Mouse (Mus musculus) monocyte, adult 2 months (primary cell): Measurements from ENCODE around the gene Hdac4.

Source experiments
- DNase-seq, 2 experiments: peaks; one replicate each; pipeline ENCODE4 v3.0.0; 2022; ENCODE audit warnings: low spot score in 2 of 2, low read depth in 1 of 2

The Hdac4 gene

DNA sequence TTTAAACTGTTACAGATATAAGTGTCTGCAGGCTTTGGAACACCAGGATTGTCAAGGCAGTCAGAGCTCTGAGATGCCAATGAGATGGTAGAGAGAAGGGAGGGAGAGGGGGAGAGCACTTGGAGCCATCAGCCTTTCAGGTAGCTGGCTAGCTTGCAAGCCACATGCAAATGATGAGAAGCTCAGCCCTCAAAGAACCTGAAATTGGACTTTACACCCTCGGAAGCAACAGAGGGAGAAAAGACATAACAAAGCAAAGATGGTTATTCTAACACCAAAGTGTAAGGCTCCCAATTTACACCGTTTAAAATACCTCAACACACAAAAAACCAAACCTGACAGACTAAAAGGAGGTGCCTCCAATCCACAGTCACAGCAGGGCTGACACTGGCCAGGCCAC is 63.3 kb downstream of the Hdac4 start:
- DNase-seq: no peak

DNA sequence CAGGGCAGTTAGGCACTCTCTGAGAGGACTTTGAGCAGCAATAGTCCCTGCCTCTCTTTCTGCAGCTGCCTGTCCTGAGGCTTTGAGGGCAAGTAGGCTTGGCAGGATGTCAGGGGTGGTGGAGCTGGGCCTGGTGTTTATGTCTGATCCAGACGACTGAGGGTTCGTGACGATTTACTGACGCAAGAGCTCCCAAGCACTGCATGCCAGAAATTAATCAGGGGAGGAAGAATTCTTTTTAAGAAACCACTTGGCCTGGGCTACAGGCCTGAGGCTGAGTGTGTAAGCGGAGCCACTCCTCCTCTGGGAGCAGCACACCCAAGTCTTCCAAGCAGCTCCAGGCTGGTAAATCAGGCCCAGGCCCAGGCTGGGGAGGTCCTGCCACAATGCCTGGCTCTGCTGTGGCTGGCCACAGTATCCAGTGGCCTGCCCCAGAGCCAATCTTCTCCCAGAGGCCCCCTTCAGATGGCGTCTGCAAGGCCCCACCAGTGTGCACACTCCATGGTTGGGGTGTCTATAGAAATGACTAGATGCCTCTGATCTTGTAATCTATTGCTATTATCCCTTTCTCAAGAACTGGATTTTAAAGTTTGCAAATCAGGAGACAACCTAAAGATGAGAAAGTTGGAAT is 64.9 kb downstream of the Hdac4 start:
- no peak for DNase-seq

DNA sequence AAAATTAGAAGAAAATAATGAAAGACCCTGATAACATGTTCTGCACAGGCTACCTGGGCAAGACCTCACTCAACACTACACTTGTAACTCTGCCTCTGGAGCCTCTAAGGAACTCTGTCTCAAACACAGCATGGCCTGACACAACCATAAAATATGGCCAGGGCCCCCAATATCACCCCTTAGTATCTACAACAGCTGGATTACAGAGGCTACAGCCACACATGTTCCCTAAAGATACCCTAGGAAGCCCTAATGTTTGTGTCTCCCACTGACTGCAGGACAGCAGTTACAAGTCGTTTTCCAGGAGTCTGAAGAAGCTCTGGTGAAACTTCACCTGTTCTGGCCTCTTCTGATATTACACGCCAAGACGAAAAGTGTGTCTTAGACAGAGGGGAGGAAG is 65.7 kb downstream of the Hdac4 start:
- DNase-seq: no peak

DNA sequence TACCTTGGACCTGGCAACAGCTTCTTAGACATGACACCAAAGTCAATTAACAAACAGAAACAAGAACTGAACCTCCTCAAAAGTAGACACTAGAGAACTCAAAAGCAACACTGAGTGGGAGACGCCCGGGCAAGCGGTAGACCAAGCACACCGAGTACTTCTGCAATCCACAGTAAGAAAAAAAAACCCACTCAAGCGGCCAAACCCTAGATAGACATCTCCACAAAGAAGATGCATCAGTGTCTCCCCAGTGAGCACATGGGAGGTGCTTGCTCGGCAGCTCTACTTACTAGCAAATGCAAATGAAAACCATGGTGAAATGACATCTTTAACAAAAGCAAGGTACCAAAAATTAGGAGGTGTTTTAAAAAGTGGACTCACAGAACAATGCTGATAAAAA is 67.7 kb downstream of the Hdac4 start:
- DNase-seq: no peak

DNA sequence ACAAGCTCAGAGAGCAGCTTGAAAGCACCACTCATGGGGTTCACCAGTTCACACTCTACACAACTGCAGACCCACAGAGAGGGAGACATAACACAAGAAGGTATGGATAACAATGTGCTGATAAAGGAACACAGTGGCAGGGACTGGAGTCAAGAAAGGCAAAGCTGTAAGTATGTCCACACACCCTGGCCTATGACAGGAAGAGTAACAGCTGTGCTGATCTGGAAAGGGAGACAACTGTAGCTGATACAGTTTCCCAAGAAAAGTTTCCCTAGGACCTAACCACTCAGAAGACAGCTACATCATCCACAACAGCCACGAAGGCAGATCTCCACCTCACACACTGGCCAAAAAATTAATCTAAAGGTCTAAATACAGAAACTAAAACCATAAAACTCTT is 68.1 kb downstream of the Hdac4 start:
- no peak for DNase-seq

DNA sequence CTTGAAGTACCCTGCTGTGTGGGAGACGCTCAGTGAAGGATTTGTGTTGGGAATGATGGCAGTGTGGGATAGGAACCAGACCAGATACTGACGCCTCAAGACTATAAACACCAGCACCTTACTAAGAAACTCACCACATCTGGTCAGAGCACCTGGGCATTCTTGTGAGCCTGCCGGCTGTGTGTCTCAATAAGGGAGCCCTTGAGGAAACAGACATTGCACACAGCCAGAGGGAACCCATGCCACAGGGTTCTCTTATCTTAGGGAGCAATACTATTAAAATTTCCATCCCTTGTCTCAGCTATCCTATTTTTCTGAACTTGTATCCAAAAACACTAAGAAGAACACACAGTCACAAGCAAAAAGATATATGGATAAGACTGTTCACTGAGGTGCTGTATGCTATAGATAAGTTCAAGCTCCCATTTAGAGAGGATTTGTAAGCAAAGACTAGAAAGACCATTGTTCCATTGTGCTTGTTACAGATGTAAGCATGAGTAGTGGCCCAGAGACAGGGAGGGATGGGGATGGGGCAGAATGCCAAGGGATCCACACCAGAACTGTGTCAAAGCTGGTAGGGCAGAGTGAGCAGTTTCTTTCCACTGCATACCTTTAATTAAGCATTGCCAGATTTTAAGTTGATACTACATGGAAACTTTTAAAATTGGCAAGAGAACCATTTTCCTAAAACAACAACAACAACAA is 70.8 kb downstream of the Hdac4 start:
- no peak for DNase-seq

DNA sequence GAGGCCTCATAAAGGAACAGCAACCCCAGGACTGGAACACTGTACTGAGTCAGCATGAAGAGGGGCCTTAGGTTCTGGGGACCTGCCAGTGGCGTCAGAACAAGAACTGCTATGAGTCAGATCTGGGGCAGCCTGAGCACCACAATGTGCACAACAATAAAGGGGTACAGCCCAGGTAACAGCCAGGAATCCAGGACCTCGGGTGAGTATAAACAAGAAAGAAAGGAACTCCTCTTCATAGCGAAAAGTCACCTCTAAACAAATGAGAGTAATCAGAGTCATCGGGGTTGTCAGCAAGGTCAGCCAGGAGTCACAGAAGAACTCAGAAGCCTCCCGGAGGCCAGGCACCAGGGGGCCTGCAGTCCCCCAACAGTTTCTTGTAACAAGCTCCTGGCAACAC is 76.2 kb downstream of the Hdac4 start:
- DNase-seq: no peak

DNA sequence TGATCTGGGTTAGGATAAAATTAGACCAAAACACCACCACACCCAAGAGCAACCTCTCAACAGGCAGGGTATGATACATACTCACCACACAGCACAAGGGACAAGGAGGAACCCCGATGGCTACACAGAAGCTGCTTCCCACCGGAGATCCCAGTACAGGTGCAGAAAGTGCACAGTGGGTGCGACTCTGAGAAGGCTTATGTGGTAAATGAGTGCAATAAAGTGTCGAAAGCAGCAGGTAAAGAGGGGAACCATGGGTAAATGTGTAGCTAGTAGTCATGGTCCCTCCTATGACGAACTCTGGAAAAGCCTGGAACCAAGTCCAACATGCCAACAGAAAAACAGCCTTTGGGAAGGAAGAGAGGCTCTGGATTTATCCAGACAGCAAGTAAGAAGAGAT is 77.9 kb downstream of the Hdac4 start:
- no peak for DNase-seq

DNA sequence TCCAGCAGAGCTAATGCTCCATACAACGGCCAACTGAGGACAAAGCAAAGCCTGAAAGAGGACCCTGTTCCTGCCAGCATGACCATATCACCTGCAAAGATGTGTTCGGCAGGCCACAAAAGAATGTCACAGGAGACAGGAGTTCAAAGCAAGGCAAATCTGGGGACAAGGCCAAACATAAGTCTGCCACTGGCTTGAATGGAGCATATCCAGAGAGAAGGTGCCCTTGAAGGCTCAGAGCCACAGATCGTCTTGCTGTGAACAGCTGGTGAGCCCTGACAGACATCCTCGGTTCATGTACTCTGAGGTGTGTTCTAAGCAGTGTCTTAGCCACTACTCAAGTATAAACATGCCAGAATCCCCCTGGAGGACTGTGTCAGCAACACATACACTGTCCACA is 79.3 kb downstream of the Hdac4 start:
- DNase-seq: no peak

DNA sequence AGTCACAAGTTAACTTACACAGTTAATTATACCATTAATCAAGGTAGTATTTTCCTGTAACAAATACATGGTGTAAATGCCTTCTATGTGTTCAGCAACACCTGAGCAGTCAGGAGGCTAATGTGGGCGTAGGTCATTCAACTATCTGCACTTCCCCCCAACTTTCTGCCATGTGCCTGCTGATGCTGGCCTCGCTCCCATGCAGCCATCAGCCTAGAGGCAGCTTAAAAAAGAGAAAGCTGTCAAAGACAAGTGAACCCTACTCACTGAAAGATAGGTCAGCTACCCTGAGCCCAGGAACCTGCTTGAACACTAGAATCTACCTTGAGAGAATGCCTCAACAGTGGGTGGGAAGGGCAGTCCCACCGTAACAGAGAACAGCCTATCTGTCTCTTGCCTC is 81.4 kb downstream of the Hdac4 start:
- DNase-seq: no peak

DNA sequence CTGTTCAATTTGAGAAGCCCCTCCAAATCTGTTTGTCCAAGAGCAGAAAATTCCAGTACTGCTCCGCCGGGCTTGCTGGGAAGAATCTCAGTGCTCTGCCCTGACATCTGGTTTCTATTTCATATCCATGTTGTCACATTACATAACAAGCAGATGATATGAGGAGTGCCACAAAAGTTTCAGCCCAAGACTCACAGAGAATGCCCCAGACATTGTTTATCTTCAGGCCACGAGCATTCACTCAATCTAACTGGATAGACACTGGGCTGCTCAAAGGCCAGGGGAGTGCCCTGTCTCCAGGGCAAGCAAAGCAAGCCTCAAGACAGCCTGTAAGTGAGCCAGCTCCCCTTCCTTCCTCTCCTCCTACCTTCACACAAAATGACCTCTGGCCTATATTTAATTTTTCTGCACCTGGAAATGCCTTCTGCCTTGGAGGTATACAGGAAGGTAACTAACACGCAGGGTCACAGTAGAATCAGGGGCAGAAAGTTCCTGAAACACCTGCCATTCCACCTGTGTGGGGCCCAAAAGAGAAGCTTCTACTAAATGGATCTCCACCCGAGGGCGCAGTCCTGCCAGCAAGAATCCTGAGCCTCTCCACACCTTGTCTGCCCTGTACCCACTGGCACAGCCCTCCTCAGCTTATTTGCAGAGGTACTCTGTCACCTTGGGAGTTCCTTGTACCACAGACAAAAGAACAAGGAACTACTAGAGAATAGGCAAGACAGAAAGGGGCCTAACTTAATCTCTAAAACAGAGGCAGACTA is 82.1 kb downstream of the Hdac4 start:
- DNase-seq: no peak

DNA sequence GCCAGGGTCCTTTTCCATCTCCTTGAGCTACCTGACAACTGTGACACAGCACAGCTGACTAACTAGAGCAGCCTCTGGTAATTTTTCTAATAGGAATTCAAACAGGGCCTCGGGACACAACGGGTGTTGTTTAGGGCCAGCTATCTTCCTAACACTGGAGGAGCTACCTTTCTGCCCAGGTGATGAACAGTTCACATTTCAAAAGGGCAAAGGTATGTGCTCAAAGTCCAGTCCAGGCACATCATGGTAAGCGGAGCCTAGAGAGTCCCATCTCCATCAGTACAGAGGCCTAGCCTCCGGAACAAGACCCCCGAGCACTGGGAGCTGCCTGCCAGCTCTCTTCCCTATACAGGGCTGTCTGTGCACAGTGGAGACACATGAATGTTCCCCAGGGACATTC is 82.9 kb downstream of the Hdac4 start:
- no peak for DNase-seq

DNA sequence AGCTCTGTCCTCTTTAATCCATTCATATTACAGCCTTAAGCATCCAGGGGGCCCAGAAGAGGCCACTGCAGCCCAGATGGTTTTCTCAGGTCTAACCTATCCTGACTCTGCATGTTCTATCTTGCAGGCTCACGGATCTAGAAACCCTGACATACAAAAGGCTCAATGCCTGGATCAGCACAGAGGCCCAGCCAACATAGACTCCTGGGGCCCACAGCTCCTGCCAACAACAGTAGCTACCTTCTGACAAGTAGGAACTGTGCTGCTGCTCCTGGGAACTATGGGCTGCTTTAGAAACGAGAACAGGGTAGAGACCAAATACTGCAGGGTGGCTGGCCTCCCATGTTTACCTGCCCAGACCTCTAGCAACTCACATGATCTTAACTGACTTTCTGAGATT is 83.9 kb downstream of the Hdac4 start:
- DNase-seq: no peak

DNA sequence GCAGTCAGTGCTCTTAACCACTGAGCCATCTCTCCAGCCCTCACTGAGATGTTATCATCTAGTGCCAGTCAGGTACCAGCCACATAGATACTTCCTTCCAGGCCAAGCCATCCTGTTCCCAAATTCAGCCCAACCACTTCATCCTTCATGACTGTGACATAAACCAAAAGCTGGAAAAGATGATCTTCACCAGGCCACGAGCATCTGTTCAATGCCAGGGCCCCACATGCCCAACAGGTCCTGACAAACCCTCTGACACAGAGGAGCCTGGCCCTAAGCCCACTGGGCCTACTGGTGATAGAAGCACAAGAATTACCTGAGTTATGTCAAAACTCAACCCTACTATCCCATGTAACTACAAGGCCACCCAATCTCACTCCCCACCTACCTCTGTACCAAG is 84.5 kb downstream of the Hdac4 start:
- DNase-seq: no peak

DNA sequence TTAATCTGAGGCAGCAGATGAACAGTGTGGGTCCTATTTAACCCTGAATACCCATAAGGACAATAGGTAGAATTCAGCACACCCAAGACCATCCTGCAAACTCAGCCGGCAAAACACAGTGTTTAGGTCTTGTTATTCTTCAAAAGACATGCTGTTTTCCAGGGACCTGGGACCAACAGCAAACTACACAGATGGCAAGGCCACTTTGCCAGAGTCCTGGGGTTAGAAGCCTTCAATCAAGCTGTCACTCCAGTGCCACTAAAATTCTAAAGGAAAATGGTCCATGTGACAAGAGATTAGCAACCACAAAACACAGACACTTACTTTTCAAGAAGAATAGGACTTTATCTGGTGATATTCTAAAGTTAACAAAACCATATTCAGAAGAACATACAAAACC is 86.3 kb downstream of the Hdac4 start:
- no peak for DNase-seq

DNA sequence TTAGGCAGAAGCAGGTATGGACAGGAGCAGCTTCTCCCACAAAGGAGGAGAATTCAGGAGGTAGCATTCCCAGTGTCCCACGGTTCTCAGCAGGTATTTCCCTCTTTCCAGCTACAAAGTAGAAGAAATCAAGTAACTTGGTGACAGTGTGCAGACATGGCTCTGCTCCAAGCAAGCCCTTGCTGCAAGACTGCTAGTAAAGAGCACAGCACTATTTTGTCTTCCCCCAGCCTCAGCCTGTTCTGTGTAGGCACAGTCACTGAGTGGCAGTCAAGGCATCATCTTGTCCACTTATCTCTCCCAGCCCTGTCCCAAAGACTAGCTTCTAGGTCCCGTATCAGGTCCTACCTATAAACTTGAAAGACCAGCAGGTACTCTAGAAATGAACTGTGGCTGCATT is 86.9 kb downstream of the Hdac4 start:
- no peak for DNase-seq

DNA sequence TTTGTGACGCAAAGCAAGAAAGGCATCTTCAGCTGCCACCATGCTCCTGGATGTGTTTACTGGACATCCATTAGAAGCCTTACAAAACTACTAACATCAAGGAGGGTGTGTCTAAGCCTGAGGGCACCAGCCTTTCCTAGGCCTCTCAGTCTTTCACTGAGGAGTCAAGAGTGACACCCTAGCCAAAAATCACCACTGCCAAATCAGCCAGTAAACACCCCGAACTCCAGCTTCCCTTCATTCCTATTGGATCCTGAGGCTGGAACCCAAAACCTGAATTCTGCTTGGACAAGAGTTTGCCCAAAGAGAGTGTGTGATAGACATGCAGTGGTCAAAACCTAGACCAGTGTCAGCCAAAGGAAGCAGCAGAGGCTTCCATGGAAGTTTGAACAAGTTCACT is 87.5 kb downstream of the Hdac4 start:
- no peak for DNase-seq

DNA sequence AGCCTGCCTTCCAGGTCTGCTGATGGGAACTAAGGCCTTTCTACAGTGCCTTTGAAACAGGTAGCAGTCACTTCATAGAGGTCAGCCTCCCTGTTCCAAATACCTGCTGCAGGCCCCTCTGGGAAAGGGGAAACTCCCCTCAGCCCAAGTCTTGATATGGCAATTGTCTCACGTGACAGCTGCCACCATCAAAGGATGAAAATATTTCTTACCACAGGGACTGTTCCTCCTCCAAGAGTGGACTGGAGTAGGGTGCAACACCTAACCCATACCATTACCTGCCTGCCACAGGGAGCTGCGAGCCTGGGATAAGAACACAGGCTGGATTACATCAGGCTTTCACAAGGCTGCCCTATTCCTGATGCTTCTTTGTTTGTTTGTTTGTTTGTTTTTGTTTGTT is 88.0 kb downstream of the Hdac4 start:
- DNase-seq: no peak

DNA sequence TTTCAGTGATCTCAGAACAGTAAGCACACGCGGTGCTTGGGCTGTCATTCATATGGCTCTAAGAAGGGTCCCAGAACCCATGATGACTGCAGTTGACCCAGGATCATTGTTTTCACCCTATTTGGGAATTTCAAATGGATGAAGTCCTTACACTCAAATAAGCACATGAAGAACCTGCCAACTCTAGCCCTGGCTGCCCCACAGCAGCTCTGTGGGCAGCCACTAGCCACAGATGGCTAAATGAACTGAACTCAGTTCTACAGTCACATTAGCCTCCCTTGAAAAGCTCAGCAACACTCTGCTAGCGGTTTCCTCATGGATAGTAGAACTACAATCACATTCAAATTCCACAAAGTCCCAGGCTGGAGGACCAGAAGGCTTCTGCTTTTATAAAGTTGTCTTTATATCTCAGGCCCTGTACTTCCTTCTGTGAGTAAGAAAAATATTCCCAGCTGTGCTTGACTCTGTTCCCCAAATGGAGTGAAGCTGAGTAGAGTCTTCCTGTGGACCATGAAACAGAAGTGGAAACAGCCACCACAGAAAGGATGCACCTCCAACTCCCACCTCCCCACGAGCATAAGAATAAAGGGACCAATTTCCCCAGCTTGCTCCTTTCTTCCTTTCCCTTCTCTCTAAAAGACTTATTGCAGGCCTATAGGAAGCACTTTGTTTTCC is 88.9 kb downstream of the Hdac4 start:
- no peak for DNase-seq

DNA sequence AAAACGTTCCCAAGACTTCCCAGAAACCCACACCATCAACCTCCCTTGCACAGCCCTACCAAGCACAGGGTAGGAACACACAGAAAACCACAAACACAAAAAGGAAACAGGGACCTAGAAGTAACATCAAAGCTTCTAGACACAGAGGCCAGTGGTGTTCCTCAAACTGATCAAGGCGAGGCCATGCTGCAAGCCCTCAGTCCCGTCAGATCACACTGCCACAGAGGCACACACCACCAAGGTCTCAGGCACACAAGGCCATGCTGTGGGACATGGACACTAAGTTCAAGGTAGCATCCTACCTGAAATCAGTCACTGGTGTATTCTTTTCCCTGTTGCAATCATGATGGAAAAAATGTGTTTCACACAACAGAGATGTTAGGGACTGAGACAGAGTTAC is 90.8 kb downstream of the Hdac4 start:
- DNase-seq: no peak

DNA sequence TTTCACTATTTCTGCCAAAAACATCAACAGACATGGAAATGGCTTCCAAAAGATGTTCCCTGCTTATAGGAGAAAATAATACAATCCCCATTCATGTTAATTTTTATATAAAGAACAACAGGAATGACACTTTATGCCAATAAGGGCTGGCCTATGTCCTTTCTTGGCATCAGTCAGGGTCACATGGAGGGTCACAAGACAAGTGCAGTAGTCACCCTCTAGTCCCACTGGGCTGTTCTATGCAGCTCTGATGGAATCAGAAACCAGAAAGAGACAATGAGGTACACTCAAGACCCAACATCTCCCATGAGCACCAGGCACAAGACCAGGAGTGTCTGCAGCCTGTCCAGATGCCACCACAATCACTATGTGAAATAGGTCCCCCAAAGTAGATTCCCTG is 91.5 kb downstream of the Hdac4 start:
- no peak for DNase-seq

DNA sequence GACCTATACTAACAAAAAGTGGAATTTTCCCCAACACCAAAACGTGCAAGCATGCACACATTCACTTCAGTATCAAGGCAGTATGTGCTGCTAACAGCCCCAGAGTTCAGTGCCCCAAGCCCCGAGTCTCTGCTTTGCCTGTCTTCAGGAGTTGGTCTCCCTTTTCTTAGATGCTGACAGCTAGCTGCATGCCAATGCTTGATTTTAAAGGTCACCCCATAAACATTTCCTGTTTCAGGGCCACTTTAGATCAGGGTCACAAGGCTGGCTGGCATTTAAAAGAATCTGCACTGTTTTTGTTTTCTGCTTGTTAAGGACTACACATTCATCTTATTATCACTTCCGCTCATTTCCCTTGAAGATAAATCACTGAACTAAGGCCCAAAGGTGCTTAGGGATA is 92.1 kb downstream of the Hdac4 start:
- DNase-seq: no peak
